Mouse (Mus musculus) right cerebral cortex, postnatal 10 days (tissue): ENCODE results near the gene Ints3.
A peak's percentile ranks its signal among the peaks of the same experiment; 100 is the strongest.

ENCODE experiments used
- DNase-seq, 2 experiments: peaks; one replicate each; pipeline ENCODE4 v3.0.0; 2021; ENCODE audit warnings: low spot score in 2 of 2

Ints3 gene

GRCm38 (mm10) chr3:90445417-90446200 lies 12.2 kb upstream of the Ints3 start:
- DNase-seq, result no peak

GRCm38 (mm10) chr3:90443977-90444376 lies 10.6 kb upstream of the Ints3 start:
- DNase-seq, result no peak

- DNase-seq, result no peak
Observed at GRCm38 (mm10) chr3:90440756-90441155, 7.3 kb upstream of the Ints3 start.

- no peak for DNase-seq
Observed at GRCm38 (mm10) chr3:90437131-90437530, 3.7 kb upstream of the Ints3 start.

- no peak for DNase-seq
Observed at GRCm38 (mm10) chr3:90434073-90434730, 780 bp upstream of the Ints3 start.

- DNase-seq, result peak in 1 of 2 experiments; percentile 61
Observed at GRCm38 (mm10) chr3:90432811-90433219, 607 bp downstream of the Ints3 start.

GRCm38 (mm10) chr3:90432348-90432747 lies 1.1 kb downstream of the Ints3 start:
- no peak for DNase-seq

- DNase-seq, result no peak
Observed at GRCm38 (mm10) chr3:90429576-90429975, 3.8 kb downstream of the Ints3 start.

GRCm38 (mm10) chr3:90428186-90428585 lies 5.2 kb downstream of the Ints3 start:
- DNase-seq, result no peak

GRCm38 (mm10) chr3:90427574-90427973 lies 5.8 kb downstream of the Ints3 start:
- no peak for DNase-seq

- no peak for DNase-seq
Observed at GRCm38 (mm10) chr3:90425499-90425898, 7.9 kb downstream of the Ints3 start.

- DNase-seq, result no peak
Observed at GRCm38 (mm10) chr3:90423549-90423948, 9.9 kb downstream of the Ints3 start.

- DNase-seq, result no peak
Observed at GRCm38 (mm10) chr3:90420696-90421095, 12.7 kb downstream of the Ints3 start.

GRCm38 (mm10) chr3:90413011-90413396 lies 20.4 kb downstream of the Ints3 start:
- no peak for DNase-seq

GRCm38 (mm10) chr3:90412312-90413010 lies 21.0 kb downstream of the Ints3 start:
- peak; percentile 59 to 76 for DNase-seq

- DNase-seq, result no peak
Observed at GRCm38 (mm10) chr3:90408721-90409120, 24.7 kb downstream of the Ints3 start.

- DNase-seq, result no peak
Observed at GRCm38 (mm10) chr3:90406414-90406813, 27.0 kb downstream of the Ints3 start.

- DNase-seq, result no peak
Observed at GRCm38 (mm10) chr3:90404609-90405008, 28.8 kb downstream of the Ints3 start.

GRCm38 (mm10) chr3:90404121-90404520 lies 29.3 kb downstream of the Ints3 start:
- DNase-seq, result no peak

- DNase-seq, result no peak
Observed at GRCm38 (mm10) chr3:90400993-90401392, 32.4 kb downstream of the Ints3 start.

- no peak for DNase-seq
Observed at GRCm38 (mm10) chr3:90395629-90396028, 37.8 kb downstream of the Ints3 start.

GRCm38 (mm10) chr3:90392661-90393060 lies 40.8 kb downstream of the Ints3 start:
- DNase-seq, result no peak

GRCm38 (mm10) chr3:90391941-90392340 lies 41.5 kb downstream of the Ints3 start:
- no peak for DNase-seq
